In the genomic region with DNA sequence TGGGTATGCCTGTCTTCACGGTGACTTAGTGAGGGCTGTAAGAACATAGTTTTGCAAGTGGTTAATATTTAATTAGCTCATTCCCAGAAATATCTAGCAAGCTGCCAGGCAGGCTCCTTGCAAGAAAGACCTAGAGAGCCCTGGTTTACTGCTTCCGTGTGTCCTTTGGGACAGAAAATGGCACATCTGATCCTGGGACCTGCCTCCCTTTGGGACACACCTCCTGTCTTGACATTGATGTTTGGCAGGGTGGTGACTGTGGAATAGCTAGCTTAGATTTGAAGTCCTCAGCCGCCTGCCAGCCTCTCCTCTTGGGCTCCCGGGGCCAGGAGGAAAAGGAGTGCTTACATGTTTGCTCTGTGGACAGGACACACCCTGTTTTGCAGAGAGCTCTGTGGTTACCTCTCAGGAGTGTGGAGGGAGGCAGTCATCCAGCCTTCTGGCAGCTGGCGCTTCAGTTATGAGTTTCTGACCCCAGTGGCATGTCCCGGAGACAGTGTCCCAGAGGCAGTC, we compare ENCODE assay signal across 10 mouse cellular contexts. TPM values are rescaled to one million over a fixed set of nuclear protein-coding genes. Genes with fewer than 3 reads are reported as not detected.
DNase-seq lines count a peak whose midpoint lies in the region; ATAC-seq and TF ChIP-seq lines count a peak whose summit lies in the region.
"Had no signal": no experiment of that assay in that cellular context is flagged by ENCODE, and none has a peak within 500 bp of the region (broad histone marks: within the 10 kb centered on the region; RNA-seq: fewer than 3 reads in every experiment).

No protein-coding gene starts in this region.

- no peak for TF ChIP-seq POLR2A in liver, adult 2 months (IDR thresholded peaks at IDR 0.05; ENCODE audit: extremely low read depth, insufficient read depth, low read length)

- H3K9ac ChIP-seq in liver, adult 2 months (ENCODE audit: low read depth, low read length) = peak overlapping the region; percentile 32
- no peak overlapping the region for H3K9ac ChIP-seq in intestine, embryonic 16.5 days (ENCODE audit: low read depth, low read length)
- H3K9ac ChIP-seq in liver, embryonic 15.5 days = no peak overlapping the region
- H3K9ac ChIP-seq in stomach, embryonic 16.5 days (ENCODE audit: low read length) = no peak overlapping the region

- TF ChIP-seq CTCF in liver, adult 2 months (IDR thresholded peaks at IDR 0.05; ENCODE audit: low read depth, low read length) = no peak

- peak; percentile 62 for ATAC-seq in intestine, embryonic 16.5 days
- no peak for ATAC-seq in liver, embryonic 15.5 days (ENCODE audit: insufficient read depth)
- ATAC-seq in stomach, embryonic 16.5 days (ENCODE audit: insufficient read depth, low FRiP score) = peak; percentile 72
- ATAC-seq in granulocyte monocyte progenitor cell, adult 5-6 weeks (replicated peaks; ENCODE audit: poor library complexity, severe bottlenecking) = no peak

- DNase-seq in liver, adult 2 months (ENCODE audit: extremely low read depth, low read depth, low spot score) = peak; percentile 70
- no peak for DNase-seq in liver
- DNase-seq in layer of hippocampus, postnatal 10 days (ENCODE audit: low spot score in 2 of 2) = no peak
- DNase-seq: cerebellum, adult 11-12 months had no signal

- H3K4me2 ChIP-seq in intestine, embryonic 16.5 days (ENCODE audit: low read depth, low read length) = peak overlapping the region; percentile 81
- peak overlapping the region; percentile 95 for H3K4me2 ChIP-seq in liver, embryonic 15.5 days
- H3K4me2 ChIP-seq in stomach, embryonic 16.5 days (ENCODE audit: low read depth, low read length) = peak overlapping the region; percentile 84

- no peak overlapping the region for H3K4me3 ChIP-seq in liver, adult 2 months (ENCODE audit: insufficient read depth, low read depth, low read length)
- H3K4me3 ChIP-seq in intestine, embryonic 16.5 days (ENCODE audit: low read length) = peak overlapping the region; percentile 72
- peak overlapping the region; percentile 70 for H3K4me3 ChIP-seq in liver, embryonic 15.5 days (replicated peaks)
- H3K4me3 ChIP-seq in stomach, embryonic 16.5 days (replicated peaks; ENCODE audit: low read length) = peak overlapping the region; percentile 64; the same call in 1 of the 2 replicates

- H3K27ac ChIP-seq in liver, adult 2 months (replicated peaks; ENCODE audit: insufficient read depth, low read depth, low read length) = peak overlapping the region; percentile 71
- peak overlapping the region; percentile 70 for H3K27ac ChIP-seq in intestine, embryonic 16.5 days (ENCODE audit: low read length)
- H3K27ac ChIP-seq in liver, embryonic 15.5 days (replicated peaks) = peak overlapping the region; percentile 58; the same call in 1 of the 2 replicates
- peak overlapping the region; percentile 78 for H3K27ac ChIP-seq in stomach, embryonic 16.5 days (ENCODE audit: low read length)
- H3K27ac ChIP-seq: left cerebral cortex, adult 2 months had no signal

- H3K4me1 ChIP-seq in liver, adult 2 months (ENCODE audit: control insufficient read depth, insufficient read depth, low read length) = peaks cover 37% of the 10 kb centered on the region
- H3K4me1 ChIP-seq in intestine, embryonic 16.5 days (ENCODE audit: control insufficient read depth, insufficient read depth, low read length) = peaks cover 22% of the 10 kb centered on the region; the same call in 1 of the 2 replicates
- H3K4me1 ChIP-seq in liver, embryonic 15.5 days (replicated peaks) = peaks cover 56% of the 10 kb centered on the region
- H3K4me1 ChIP-seq in stomach, embryonic 16.5 days (ENCODE audit: control insufficient read depth, insufficient read depth, low read length) = peaks cover 17% of the 10 kb centered on the region

- peaks cover 8% of the 10 kb centered on the region; the same call in 1 of the 2 replicates for H3K79me2 ChIP-seq in liver, adult 2 months (ENCODE audit: control insufficient read depth, insufficient read depth, low read length)

- H3K27me3 ChIP-seq in liver, adult 2 months (ENCODE audit: control insufficient read depth, insufficient read depth, low read length) = no peaks in the 10 kb centered on the region
- no peaks in the 10 kb centered on the region for H3K27me3 ChIP-seq in intestine, embryonic 16.5 days (replicated peaks; ENCODE audit: control insufficient read depth, insufficient read depth, low read length)
- H3K27me3 ChIP-seq in liver, embryonic 15.5 days = peaks cover 42% of the 10 kb centered on the region
- H3K27me3 ChIP-seq in stomach, embryonic 16.5 days (ENCODE audit: control insufficient read depth, insufficient read depth, low read length) = no peaks in the 10 kb centered on the region

- H3K9me3 ChIP-seq in intestine, embryonic 16.5 days (ENCODE audit: control insufficient read depth, low read length) = no peaks in the 10 kb centered on the region
- H3K9me3 ChIP-seq in liver, embryonic 15.5 days (replicated peaks) = no peaks in the 10 kb centered on the region
- H3K9me3 ChIP-seq in stomach, embryonic 16.5 days (replicated peaks; ENCODE audit: control insufficient read depth, low read length) = no peaks in the 10 kb centered on the region

- 11% methylated on average over 6 of the region's 6 CpGs for WGBS in liver, adult 2 months
- WGBS in intestine, embryonic 16.5 days = 44% methylated on average over 6 of the region's 6 CpGs
- WGBS in liver, embryonic 15.5 days (ENCODE audit: insufficient replicate concordance) = 49% methylated on average over 6 of the region's 6 CpGs
- 45% methylated on average over 6 of the region's 6 CpGs for WGBS in stomach, embryonic 16.5 days

- H3K36me3 ChIP-seq in liver, adult 2 months (ENCODE audit: control insufficient read depth, insufficient read depth, low read length) = no peaks in the 10 kb centered on the region
- no peaks in the 10 kb centered on the region for H3K36me3 ChIP-seq in intestine, embryonic 16.5 days (ENCODE audit: control insufficient read depth, insufficient read depth, low read length)
- H3K36me3 ChIP-seq in liver, embryonic 15.5 days (replicated peaks) = no peaks in the 10 kb centered on the region
- no peaks in the 10 kb centered on the region for H3K36me3 ChIP-seq in stomach, embryonic 16.5 days (ENCODE audit: control insufficient read depth, insufficient read depth, low read length)

RNA-seq across cellular contexts. Expression of a gene that starts 2.3 kb away (rescaled TPM):
- 9.1 and 9.7 TPM in 2 replicates for total RNA-seq in liver, adult 2 months (2014; rRNA removed)
- 9.2 and 11.5 TPM in 2 replicates for polyA plus RNA-seq in liver, adult 2 months (2012; rRNA removed)
- polyA plus RNA-seq in intestine, embryonic 16.5 days (2015; fragmentation: Nextera tagmentation; extraction: Ambion mirVana) = 33.8 and 34.8 TPM in 2 replicates
- polyA plus RNA-seq in liver, embryonic 15.5 days (2015; fragmentation: Nextera tagmentation; extraction: Ambion mirVana) = 11.4 and 12.9 TPM in 2 replicates
- polyA plus RNA-seq in stomach, embryonic 16.5 days (2015; fragmentation: Nextera tagmentation; extraction: Ambion mirVana) = 31.2 and 35.2 TPM in 2 replicates
- total RNA-seq in granulocyte monocyte progenitor cell, adult 5-6 weeks (2014; fragmentation: Nextera tagmentation) = 11.5 and 39.3 TPM in 2 replicates
- 10.1 and 16.9 TPM in 2 replicates for total RNA-seq in granulocyte monocyte progenitor cell, adult 5-6 weeks (2017)
- total RNA-seq in layer of hippocampus, postnatal 10 days (2021) = 10 to 100 TPM; 63.7 to 70.1 TPM

RNA-seq across cellular contexts. Expression of a gene that starts 45.2 kb away (rescaled TPM):
- total RNA-seq in liver, adult 2 months (2014; rRNA removed) = 2.1 and 2.2 TPM in 2 replicates
- polyA plus RNA-seq in liver, adult 2 months (2012; rRNA removed) = 1.8 and 3.2 TPM in 2 replicates
- polyA plus RNA-seq in intestine, embryonic 16.5 days (2015; fragmentation: Nextera tagmentation; extraction: Ambion mirVana) = 5.1 and 5.2 TPM in 2 replicates
- 2.5 and 3.2 TPM in 2 replicates for polyA plus RNA-seq in liver, embryonic 15.5 days (2015; fragmentation: Nextera tagmentation; extraction: Ambion mirVana)
- polyA plus RNA-seq in stomach, embryonic 16.5 days (2015; fragmentation: Nextera tagmentation; extraction: Ambion mirVana) = 4.8 and 6.8 TPM in 2 replicates
- 0.34 and 2.6 TPM in 2 replicates for total RNA-seq in granulocyte monocyte progenitor cell, adult 5-6 weeks (2014; fragmentation: Nextera tagmentation)
- 0.10 and 5.3 TPM in 2 replicates for total RNA-seq in granulocyte monocyte progenitor cell, adult 5-6 weeks (2017)
- 1 to 10 TPM; 2.9 to 3.3 TPM for total RNA-seq in layer of hippocampus, postnatal 10 days (2021)

RNA-seq across cellular contexts. Expression of a gene that starts 48.5 kb away (rescaled TPM):
- total RNA-seq in liver, adult 2 months (2014; rRNA removed) = 1.2 TPM in 1 of 2 replicates, not detected in the other
- 0.31 TPM in 1 of 2 replicates, not detected in the other for polyA plus RNA-seq in liver, adult 2 months (2012; rRNA removed)
- 1.2 and 2.8 TPM in 2 replicates for polyA plus RNA-seq in intestine, embryonic 16.5 days (2015; fragmentation: Nextera tagmentation; extraction: Ambion mirVana)
- 0.76 and 1.2 TPM in 2 replicates for polyA plus RNA-seq in liver, embryonic 15.5 days (2015; fragmentation: Nextera tagmentation; extraction: Ambion mirVana)
- polyA plus RNA-seq in stomach, embryonic 16.5 days (2015; fragmentation: Nextera tagmentation; extraction: Ambion mirVana) = 1.8 and 3.2 TPM in 2 replicates
- not detected in 2 replicates for total RNA-seq in granulocyte monocyte progenitor cell, adult 5-6 weeks (2014; fragmentation: Nextera tagmentation)
- not detected in 2 replicates for total RNA-seq in granulocyte monocyte progenitor cell, adult 5-6 weeks (2017)
- total RNA-seq in layer of hippocampus, postnatal 10 days (2021) = 1 to 10 TPM; 1.3 to 1.6 TPM
- polyA plus RNA-seq: neural tube, embryonic 11.5 days had no signal

RNA-seq across cellular contexts. Expression of a gene that starts 56.3 kb away (rescaled TPM):
- total RNA-seq in liver, adult 2 months (2014; rRNA removed) = 4.4 and 6.2 TPM in 2 replicates
- polyA plus RNA-seq in liver, adult 2 months (2012; rRNA removed) = 27.3 and 31.4 TPM in 2 replicates
- 25.7 and 27.1 TPM in 2 replicates for polyA plus RNA-seq in intestine, embryonic 16.5 days (2015; fragmentation: Nextera tagmentation; extraction: Ambion mirVana)
- polyA plus RNA-seq in liver, embryonic 15.5 days (2015; fragmentation: Nextera tagmentation; extraction: Ambion mirVana) = 16.5 and 17.3 TPM in 2 replicates
- 39.6 and 44.4 TPM in 2 replicates for polyA plus RNA-seq in stomach, embryonic 16.5 days (2015; fragmentation: Nextera tagmentation; extraction: Ambion mirVana)
- 7.6 and 11.1 TPM in 2 replicates for total RNA-seq in granulocyte monocyte progenitor cell, adult 5-6 weeks (2014; fragmentation: Nextera tagmentation)
- 9.5 and 11.6 TPM in 2 replicates for total RNA-seq in granulocyte monocyte progenitor cell, adult 5-6 weeks (2017)
- total RNA-seq in layer of hippocampus, postnatal 10 days (2021) = 10 to 100 TPM; 38.4 to 41.6 TPM

Comparison
In these comparisons a context has a peak if more than half of its experiments do, and no peak if none do; other contexts are left out.
1. ATAC-seq: peak in intestine, embryonic 16.5 days (single experiment) and stomach, embryonic 16.5 days (single experiment); none in liver, embryonic 15.5 days (single experiment) and granulocyte monocyte progenitor cell, adult 5-6 weeks (single experiment).
2. Peak in every context shown above with its lines, with median percentiles within 50 percentile points of each other: H3K27ac ChIP-seq and H3K4me2 ChIP-seq.